ENCODE assay signal across 8 mouse cellular contexts in genomic region chrX:20657593-20657992, GRCm38 (mm10). TPM values are rescaled to one million over a fixed set of nuclear protein-coding genes. Genes with fewer than 3 reads are reported as not detected.
DNase-seq lines count a peak whose midpoint lies in the region; ATAC-seq and TF ChIP-seq lines count a peak whose summit lies in the region.

No protein-coding gene starts in this region.

- no peak for DNase-seq in kidney, postnatal 0 days (ENCODE audit: low spot score)
- DNase-seq in kidney, postnatal 14 days: no peak
- no peak for DNase-seq in embryonic facial prominence, embryonic 11.5 days (ENCODE audit: low spot score)
- DNase-seq in thymus, postnatal 4 days: no peak
- DNase-seq in spleen, postnatal 10 days (ENCODE audit: low spot score in 2 of 2): no peak
- DNase-seq in layer of hippocampus, postnatal 25 days (ENCODE audit: extremely low spot score in 1 of 2, low spot score in 1 of 2): no peak

- no peaks in the 10 kb centered on the region for H3K36me3 ChIP-seq in kidney, postnatal 0 days (ENCODE audit: insufficient read depth, low read length)
- H3K36me3 ChIP-seq in embryonic facial prominence, embryonic 11.5 days (replicated peaks; ENCODE audit: control insufficient read depth, insufficient read depth, low read depth, low read length): no peaks in the 10 kb centered on the region
- no peaks in the 10 kb centered on the region for H3K36me3 ChIP-seq in intestine, embryonic 15.5 days
- H3K36me3 ChIP-seq in myocyte (ENCODE audit: control insufficient read depth, insufficient read depth): no peaks in the 10 kb centered on the region

- H3K27ac ChIP-seq in kidney, postnatal 0 days: no peak overlapping the region
- no peak overlapping the region for H3K27ac ChIP-seq in embryonic facial prominence, embryonic 11.5 days (replicated peaks; ENCODE audit: low read depth, low read length)
- H3K27ac ChIP-seq in intestine, embryonic 15.5 days: no peak overlapping the region

- WGBS in kidney, postnatal 0 days: 34% methylated on average over 5 of the region's 5 CpGs
- WGBS in embryonic facial prominence, embryonic 11.5 days: 28% methylated on average over 5 of the region's 5 CpGs
- 33% methylated on average over 5 of the region's 5 CpGs for WGBS in intestine, embryonic 15.5 days

- no peaks in the 10 kb centered on the region for H3K27me3 ChIP-seq in kidney, postnatal 0 days (ENCODE audit: insufficient read depth, low read length)
- H3K27me3 ChIP-seq in embryonic facial prominence, embryonic 11.5 days (ENCODE audit: control insufficient read depth, insufficient read depth, low read length): no peaks in the 10 kb centered on the region
- H3K27me3 ChIP-seq in intestine, embryonic 15.5 days (replicated peaks): no peaks in the 10 kb centered on the region
- no peaks in the 10 kb centered on the region for H3K27me3 ChIP-seq in myocyte (ENCODE audit: control insufficient read depth, insufficient read depth, insufficient read length)

- no peaks in the 10 kb centered on the region for H3K4me1 ChIP-seq in kidney, postnatal 0 days (replicated peaks; ENCODE audit: insufficient read depth, low read length)
- H3K4me1 ChIP-seq in embryonic facial prominence, embryonic 11.5 days (ENCODE audit: control insufficient read depth, insufficient read depth, low read length): no peaks in the 10 kb centered on the region
- no peaks in the 10 kb centered on the region for H3K4me1 ChIP-seq in intestine, embryonic 15.5 days (replicated peaks)

- H3K9ac ChIP-seq in kidney, postnatal 0 days (ENCODE audit: low read depth, low read length): no peak overlapping the region
- H3K9ac ChIP-seq in embryonic facial prominence, embryonic 11.5 days (replicated peaks; ENCODE audit: low read length): no peak overlapping the region
- H3K9ac ChIP-seq in intestine, embryonic 15.5 days: no peak overlapping the region

- no peak overlapping the region for H3ac ChIP-seq in myocyte (ENCODE audit: control insufficient read depth, insufficient read length)

- H3K79me2 ChIP-seq in myocyte (ENCODE audit: control insufficient read depth, insufficient read depth): no peaks in the 10 kb centered on the region

- no peaks in the 10 kb centered on the region for H3K9me3 ChIP-seq in kidney, postnatal 0 days (replicated peaks; ENCODE audit: low read length)
- H3K9me3 ChIP-seq in embryonic facial prominence, embryonic 11.5 days (replicated peaks; ENCODE audit: control insufficient read depth, low read length): no peaks in the 10 kb centered on the region
- no peaks in the 10 kb centered on the region for H3K9me3 ChIP-seq in intestine, embryonic 15.5 days

- H3K4me2 ChIP-seq in kidney, postnatal 0 days (ENCODE audit: low read length): peak overlapping the region; percentile 76
- H3K4me2 ChIP-seq in embryonic facial prominence, embryonic 11.5 days (ENCODE audit: low read depth, low read length): no peak overlapping the region
- peak overlapping the region; percentile 78 for H3K4me2 ChIP-seq in intestine, embryonic 15.5 days (replicated peaks)
- H3K4me2 ChIP-seq in myocyte (ENCODE audit: low read depth): peak overlapping the region; percentile 54

- no peak for ATAC-seq in kidney, postnatal 0 days (replicated peaks; ENCODE audit: low FRiP score, low read depth)
- ATAC-seq in embryonic facial prominence, embryonic 11.5 days (replicated peaks; ENCODE audit: insufficient number of reproducible peaks, low FRiP score, low TSS enrichment, low read depth): peak; percentile 14; the same call in 1 of the 2 replicates
- peak; percentile 27; the same call in 1 of the 2 replicates for ATAC-seq in intestine, embryonic 15.5 days

- no peak for TF ChIP-seq POLR2A in myocyte (IDR thresholded peaks at IDR 0.05; ENCODE audit: insufficient read length, low read depth)

- no peak for TF ChIP-seq CTCF in kidney, postnatal 0 days (IDR thresholded peaks at IDR 0.05; ENCODE audit: low read depth)

- H3K4me3 ChIP-seq in kidney, postnatal 0 days (replicated peaks; ENCODE audit: low read depth, low read length): peak overlapping the region; percentile 43; the same call in 1 of the 2 replicates
- H3K4me3 ChIP-seq in embryonic facial prominence, embryonic 11.5 days (ENCODE audit: low read depth, low read length): no peak overlapping the region
- peak overlapping the region; percentile 49 for H3K4me3 ChIP-seq in intestine, embryonic 15.5 days (replicated peaks)
- H3K4me3 ChIP-seq in myocyte: peak overlapping the region; percentile 40

TF ChIP-seq in myocyte, 11 proteins besides CTCF, POLR2A, EP300 and RAD21:
- no peak for TF ChIP-seq TCF12 (IDR thresholded peaks at IDR 0.05; ENCODE audit: insufficient read depth, poor library complexity, severe bottlenecking)
- TF ChIP-seq MYOD1 (IDR thresholded peaks at IDR 0.05; ENCODE audit: control insufficient read depth in 1 of 3, insufficient read length in 2 of 3, low read depth in 2 of 3): no peak
- no peak for TF ChIP-seq MAX (IDR thresholded peaks at IDR 0.05; ENCODE audit: low read depth)
- no peak for TF ChIP-seq TCF3 (IDR thresholded peaks at IDR 0.05; ENCODE audit: insufficient read length, low read depth)
- TF ChIP-seq MYOG (IDR thresholded peaks at IDR 0.05; ENCODE audit: control insufficient read depth in 1 of 3, insufficient read depth in 1 of 3, insufficient read length in 2 of 3, low read depth in 2 of 3): no peak
- TF ChIP-seq USF1 (IDR thresholded peaks at IDR 0.05; ENCODE audit: low read depth): no peak
- TF ChIP-seq SRF (IDR thresholded peaks at IDR 0.05; ENCODE audit: control insufficient read depth, insufficient read length, low read depth): no peak
- TF ChIP-seq REST (IDR thresholded peaks at IDR 0.05; ENCODE audit: insufficient read depth, insufficient read length): no peak
- no peak for TF ChIP-seq E2F4 (IDR thresholded peaks at IDR 0.05; ENCODE audit: insufficient read depth)
- no peak for TF ChIP-seq CEBPB (IDR thresholded peaks at IDR 0.05; ENCODE audit: insufficient read depth, poor library complexity, severe bottlenecking)
- no peak for TF ChIP-seq POLR2AphosphoS2 (IDR thresholded peaks at IDR 0.05; ENCODE audit: insufficient read length, low read depth)

RNA-seq across cellular contexts. Expression of gene Uba1, which starts 0.5 kb away (rescaled TPM):
- 119 and 131 TPM in 2 replicates for polyA plus RNA-seq in kidney, postnatal 0 days (2015; fragmentation: Nextera tagmentation; extraction: Ambion mirVana)
- 220 and 234 TPM in 2 replicates for polyA plus RNA-seq in embryonic facial prominence, embryonic 11.5 days (2014; fragmentation: Nextera tagmentation; extraction: Ambion mirVana)
- 176 and 185 TPM in 2 replicates for polyA plus RNA-seq in intestine, embryonic 15.5 days (2015; fragmentation: Nextera tagmentation; extraction: Ambion mirVana)
- 353 TPM for polyA plus RNA-seq in myocyte (2012; fragmentation: generic; extraction: Trizol)
- 100 to 1,000 TPM; 365 to 398 TPM for total RNA-seq in layer of hippocampus, postnatal 25 days (2021)

RNA-seq across cellular contexts. Expression of gene Cdk16, which starts 30.2 kb away (rescaled TPM):
- 78.9 and 81.6 TPM in 2 replicates for polyA plus RNA-seq in kidney, postnatal 0 days (2015; fragmentation: Nextera tagmentation; extraction: Ambion mirVana)
- 88.8 and 97.1 TPM in 2 replicates for polyA plus RNA-seq in embryonic facial prominence, embryonic 11.5 days (2014; fragmentation: Nextera tagmentation; extraction: Ambion mirVana)
- polyA plus RNA-seq in intestine, embryonic 15.5 days (2015; fragmentation: Nextera tagmentation; extraction: Ambion mirVana): 102 and 104 TPM in 2 replicates
- 113 TPM for polyA plus RNA-seq in myocyte (2012; fragmentation: generic; extraction: Trizol)
- 100 to 1,000 TPM; 251 to 255 TPM for total RNA-seq in layer of hippocampus, postnatal 25 days (2021)

RNA-seq across cellular contexts. Expression of gene Ndufb11, which starts 40.2 kb away (rescaled TPM):
- polyA plus RNA-seq in kidney, postnatal 0 days (2015; fragmentation: Nextera tagmentation; extraction: Ambion mirVana): 451 and 489 TPM in 2 replicates
- 207 and 208 TPM in 2 replicates for polyA plus RNA-seq in embryonic facial prominence, embryonic 11.5 days (2014; fragmentation: Nextera tagmentation; extraction: Ambion mirVana)
- polyA plus RNA-seq in intestine, embryonic 15.5 days (2015; fragmentation: Nextera tagmentation; extraction: Ambion mirVana): 251 and 275 TPM in 2 replicates
- polyA plus RNA-seq in myocyte (2012; fragmentation: generic; extraction: Trizol): 367 TPM
- total RNA-seq in layer of hippocampus, postnatal 25 days (2021): 100 to 1,000 TPM; 152 to 186 TPM

RNA-seq across cellular contexts. Expression of gene Rbm10, which starts 40.3 kb away (rescaled TPM):
- 37.3 and 41.0 TPM in 2 replicates for polyA plus RNA-seq in kidney, postnatal 0 days (2015; fragmentation: Nextera tagmentation; extraction: Ambion mirVana)
- polyA plus RNA-seq in embryonic facial prominence, embryonic 11.5 days (2014; fragmentation: Nextera tagmentation; extraction: Ambion mirVana): 58.4 and 67.0 TPM in 2 replicates
- 52.7 and 57.8 TPM in 2 replicates for polyA plus RNA-seq in intestine, embryonic 15.5 days (2015; fragmentation: Nextera tagmentation; extraction: Ambion mirVana)
- polyA plus RNA-seq in myocyte (2012; fragmentation: generic; extraction: Trizol): 38.1 TPM
- 10 to 100 TPM; 46.7 to 48.1 TPM for total RNA-seq in layer of hippocampus, postnatal 25 days (2021)

RNA-seq across cellular contexts. Expression of gene Usp11, which starts 46.1 kb away (rescaled TPM):
- polyA plus RNA-seq in kidney, postnatal 0 days (2015; fragmentation: Nextera tagmentation; extraction: Ambion mirVana): 16.3 and 16.4 TPM in 2 replicates
- polyA plus RNA-seq in embryonic facial prominence, embryonic 11.5 days (2014; fragmentation: Nextera tagmentation; extraction: Ambion mirVana): 68.2 and 70.8 TPM in 2 replicates
- 27.9 and 28.4 TPM in 2 replicates for polyA plus RNA-seq in intestine, embryonic 15.5 days (2015; fragmentation: Nextera tagmentation; extraction: Ambion mirVana)
- polyA plus RNA-seq in myocyte (2012; fragmentation: generic; extraction: Trizol): 24.5 TPM
- 100 to 1,000 TPM; 104 TPM for total RNA-seq in layer of hippocampus, postnatal 25 days (2021)
